In genomic region chr1:98128338-98129096, GRCm38 (mm10) we compare ENCODE assay signal across 32 mouse cellular contexts. TPM values are rescaled to one million over a fixed set of nuclear protein-coding genes. Genes with fewer than 3 reads are reported as not detected.
DNase-seq lines count a peak whose midpoint lies in the region; ATAC-seq and TF ChIP-seq lines count a peak whose summit lies in the region.
"Had no signal": no experiment of that assay in that cellular context is flagged by ENCODE, and none has a peak within 500 bp of the region (broad histone marks: within the 10 kb centered on the region; RNA-seq: fewer than 3 reads in every experiment).

No protein-coding gene starts in this region.

- no peaks in the 10 kb centered on the region for H3K9me3 ChIP-seq in intestine, embryonic 16.5 days (ENCODE audit: control insufficient read depth, low read length)
- H3K9me3 ChIP-seq: embryonic facial prominence, embryonic 10.5 days; embryonic facial prominence, embryonic 13.5 days; forebrain, embryonic 12.5 days; forebrain, embryonic 15.5 days; heart, embryonic 10.5 days; heart, embryonic 13.5 days had no signal

- H3K27me3 ChIP-seq in kidney, adult 2 months (replicated peaks; ENCODE audit: control insufficient read depth, insufficient read depth, low read length), result no peaks in the 10 kb centered on the region
- H3K27me3 ChIP-seq in intestine, embryonic 16.5 days (replicated peaks; ENCODE audit: control insufficient read depth, insufficient read depth, low read length), result no peaks in the 10 kb centered on the region
- H3K27me3 ChIP-seq: CH12.LX; embryonic facial prominence, embryonic 13.5 days; forebrain, embryonic 12.5 days; forebrain, embryonic 15.5 days; heart, embryonic 13.5 days had no signal

- no peak overlapping the region for H3K9ac ChIP-seq in intestine, embryonic 16.5 days (ENCODE audit: low read depth, low read length)
- H3K9ac ChIP-seq: embryonic facial prominence, embryonic 13.5 days; forebrain, embryonic 12.5 days; forebrain, embryonic 15.5 days; heart, embryonic 13.5 days; hindbrain, embryonic 14.5 days had no signal

- DNase-seq in kidney, adult 2 months, result peak; percentile 45
- DNase-seq in kidney, adult 8-10 months, result no peak
- DNase-seq in 416B (ENCODE audit: low read depth), result peak; percentile 19
- peak; percentile 63 for DNase-seq in R1 (ENCODE audit: low read depth, low spot score)
- no peak for DNase-seq in layer of hippocampus, adult 18-20 months (ENCODE audit: low spot score in 2 of 2)
- DNase-seq in adrenal gland, adult (ENCODE audit: inconsistent age in 2 of 2, low spot score in 1 of 2), result no peak
- no peak for DNase-seq in frontal cortex, postnatal 10 days (ENCODE audit: low spot score in 2 of 2)
- DNase-seq: adrenal gland, adult 8-10 months; adrenal gland, postnatal 25 days; B cell, adult 2 months; cerebellum, adult 11-12 months; cerebellum, adult 8-10 months; cerebellum, postnatal 10 days; cerebellum, postnatal 36 days; embryo, embryonic 11 days; gastrocnemius, postnatal 10 days; gastrocnemius, postnatal 36 days; heart, adult 2 months; heart, postnatal 14 days; heart, postnatal 4 days had no signal

- peaks cover 8% of the 10 kb centered on the region for H3K4me1 ChIP-seq in kidney, adult 2 months (ENCODE audit: control insufficient read depth, insufficient read depth, low read length)
- H3K4me1 ChIP-seq in intestine, embryonic 16.5 days (ENCODE audit: control insufficient read depth, insufficient read depth, low read length), result 0 out of 2 replicates have a peak, but pooled peaks cover 5% of the 10 kb centered on the region
- H3K4me1 ChIP-seq: embryonic facial prominence, embryonic 10.5 days; embryonic facial prominence, embryonic 13.5 days; forebrain, embryonic 12.5 days; forebrain, embryonic 15.5 days; heart, embryonic 10.5 days had no signal

- H3K27ac ChIP-seq in kidney, adult 2 months (ENCODE audit: insufficient read depth, low read depth, low read length), result peak overlapping the region; percentile 100
- 0 out of 2 replicates have a peak overlapping the region, but pooled peaks have one; percentile 37 for H3K27ac ChIP-seq in intestine, embryonic 16.5 days (ENCODE audit: low read length)
- H3K27ac ChIP-seq: embryonic facial prominence, embryonic 10.5 days; embryonic facial prominence, embryonic 13.5 days; forebrain, embryonic 12.5 days; forebrain, embryonic 15.5 days; heart, adult 2 months; heart, embryonic 10.5 days; heart, embryonic 13.5 days; hindbrain, embryonic 14.5 days; hindbrain, postnatal 0 days had no signal

- no peak overlapping the region for H3K4me3 ChIP-seq in kidney, adult 2 months (ENCODE audit: insufficient read depth, low read depth, low read length)
- H3K4me3 ChIP-seq in intestine, embryonic 16.5 days (ENCODE audit: low read length), result no peak overlapping the region
- H3K4me3 ChIP-seq: embryonic facial prominence, embryonic 10.5 days; embryonic facial prominence, embryonic 13.5 days; erythroblast, embryonic 14.5 days; forebrain, embryonic 12.5 days; forebrain, embryonic 15.5 days; heart, adult 2 months; heart, embryonic 10.5 days; heart, embryonic 13.5 days had no signal

- peak; percentile 89 for ATAC-seq in intestine, embryonic 16.5 days
- ATAC-seq: forebrain, embryonic 15.5 days; hindbrain, postnatal 0 days had no signal

- H3K4me2 ChIP-seq in intestine, embryonic 16.5 days (ENCODE audit: low read depth, low read length), result no peak overlapping the region
- H3K4me2 ChIP-seq: embryonic facial prominence, embryonic 13.5 days; forebrain, embryonic 12.5 days; forebrain, embryonic 15.5 days; heart, embryonic 13.5 days; hindbrain, embryonic 14.5 days had no signal

- TF ChIP-seq POLR2A in kidney, adult 2 months (IDR thresholded peaks at IDR 0.05; ENCODE audit: low read depth, low read length), result no peak

- no peaks in the 10 kb centered on the region; the same call in 1 of the 2 replicates for H3K36me3 ChIP-seq in kidney, adult 2 months (ENCODE audit: control insufficient read depth, insufficient read depth, low read length)
- no peaks in the 10 kb centered on the region for H3K36me3 ChIP-seq in intestine, embryonic 16.5 days (ENCODE audit: control insufficient read depth, insufficient read depth, low read length)
- H3K36me3 ChIP-seq: embryonic facial prominence, embryonic 10.5 days; embryonic facial prominence, embryonic 13.5 days; forebrain, embryonic 12.5 days; forebrain, embryonic 15.5 days; heart, embryonic 10.5 days; heart, embryonic 13.5 days had no signal

- TF ChIP-seq CTCF in kidney, adult 2 months (conservative IDR thresholded peaks at IDR 0.05; ENCODE audit: insufficient read depth, insufficient read length, low read depth, low read length), result no peak

RNA-seq across cellular contexts. Expression of gene Pam, which starts 33.1 kb away (rescaled TPM):
- 54.7 and 97.4 TPM in 2 replicates for polyA plus RNA-seq in kidney, adult 2 months (2012; rRNA removed)
- polyA plus RNA-seq in intestine, embryonic 16.5 days (2015; fragmentation: Nextera tagmentation; extraction: Ambion mirVana), result 30.7 and 38.5 TPM in 2 replicates
- total RNA-seq in layer of hippocampus, adult 18-20 months (2021), result 100 to 1,000 TPM; 188 to 199 TPM
- total RNA-seq: CH12.LX, MEL had no signal

Comparison
In these comparisons a context has a peak if more than half of its experiments do, and no peak if none do; other contexts are left out.
1. DNase-seq: peak in kidney, adult 2 months (single experiment), 416B (single experiment) and R1 (single experiment); none in kidney, adult 8-10 months (0 of 2), layer of hippocampus, adult 18-20 months (0 of 2), adrenal gland, adult (0 of 2) and frontal cortex, postnatal 10 days (0 of 2).